Mouse (Mus musculus) central nervous system, embryonic 11.5 days (tissue): Measurements from ENCODE around the gene Mrps21. TPM values are rescaled to one million over a fixed set of nuclear protein-coding genes. Genes with fewer than 3 reads are reported as not detected.

Source experiments
- polyA plus RNA-seq: library from polyadenylated mRNA; depleted of rRNA; stranded (reverse); fragments of >200 nt; gene quantifications from 2 replicates; pipeline ENCODE4 v1.2.3, GENCODE M21; 2012; rRNA removed

Gene Mrps21
- polyA plus RNA-seq: 207 and 387 TPM in 2 replicates

GRCm38 (mm10) chr3:95871392-95871867 is at the start of gene Mrps21:
TSS of gene Mrps21 (minus strand) at chr3:95871519.

DNA sequence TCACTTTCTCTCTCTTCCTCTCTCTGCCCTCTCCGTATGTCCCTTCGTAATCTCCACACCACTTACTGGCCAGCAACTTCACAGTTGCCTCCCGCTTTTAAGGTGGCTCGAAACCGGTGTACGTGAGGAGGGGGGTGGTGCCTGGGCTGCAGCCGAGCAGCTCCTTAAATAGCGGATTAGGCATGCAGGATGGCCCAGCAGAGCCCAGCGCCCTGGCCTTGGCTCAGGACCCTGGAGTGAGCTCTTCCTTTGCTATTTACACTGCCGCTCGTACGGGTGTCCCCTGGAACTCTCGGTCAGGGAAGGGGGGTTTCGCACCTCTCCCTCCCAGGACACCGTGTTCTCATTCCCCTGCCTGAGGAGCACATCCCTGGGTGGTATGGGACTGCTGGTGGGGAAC is 33.2 kb upstream of the Mrps21 start, which contains the start of gene Car14:
Gene Car14 (minus strand): TSS at position 124 of the 400 bp plus-strand sequence.

GRCm38 (mm10) chr3:95893606-95894316 is 22.4 kb upstream of the Mrps21 start, which contains the start of gene Aph1a:
TSS of gene Aph1a (plus strand) at chr3:95893969.

GRCm38 (mm10) chr3:95891211-95892065 is 20.1 kb upstream of the Mrps21 start, which contains the start of gene BC028528:
TSS of gene BC028528 (minus strand) at chr3:95892005.

DNA sequence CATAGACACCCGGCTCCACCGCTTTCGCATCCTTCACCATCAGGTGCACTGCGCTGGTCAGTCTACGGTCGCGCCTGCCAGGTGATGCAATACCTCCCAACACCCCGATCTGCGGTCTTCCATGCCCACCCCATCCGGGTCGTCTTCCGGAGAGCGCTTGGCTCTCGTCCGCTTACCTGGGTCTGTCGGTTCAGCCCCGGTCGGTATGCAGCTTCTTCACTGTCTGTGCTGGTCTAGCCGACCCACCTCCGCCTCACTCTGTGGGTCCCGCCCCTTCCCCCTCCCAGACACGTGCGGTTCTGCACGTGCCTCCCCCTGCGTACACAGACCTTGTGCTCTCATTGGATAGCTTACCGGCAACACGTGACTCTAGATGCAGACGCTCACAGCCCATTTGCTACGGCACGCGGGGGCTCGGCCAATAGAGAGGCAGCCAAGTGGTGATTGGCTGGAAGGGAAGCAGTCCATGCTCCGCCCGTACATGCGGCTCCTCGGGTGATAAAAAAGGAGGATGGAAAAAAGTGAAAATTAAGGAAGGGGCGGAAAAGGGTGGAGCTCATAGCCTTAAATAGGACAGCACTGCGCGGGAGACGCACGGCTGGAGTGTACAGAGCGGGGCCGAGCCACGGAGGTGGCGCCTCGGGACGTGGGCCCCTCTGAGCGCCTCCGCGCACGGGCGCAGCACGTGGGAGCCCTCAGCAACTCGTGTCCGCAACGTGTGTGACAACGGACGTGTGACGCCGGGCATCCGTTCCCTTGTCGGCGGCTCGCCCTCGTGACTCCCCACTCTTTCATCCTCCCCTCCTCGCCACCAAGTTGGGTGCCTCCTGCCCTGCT is 10.9 kb upstream of the Mrps21 start, which contains the start of gene Ciart:
Gene Ciart (minus strand): TSS at position 273 of the 837 bp plus-strand sequence.

DNA sequence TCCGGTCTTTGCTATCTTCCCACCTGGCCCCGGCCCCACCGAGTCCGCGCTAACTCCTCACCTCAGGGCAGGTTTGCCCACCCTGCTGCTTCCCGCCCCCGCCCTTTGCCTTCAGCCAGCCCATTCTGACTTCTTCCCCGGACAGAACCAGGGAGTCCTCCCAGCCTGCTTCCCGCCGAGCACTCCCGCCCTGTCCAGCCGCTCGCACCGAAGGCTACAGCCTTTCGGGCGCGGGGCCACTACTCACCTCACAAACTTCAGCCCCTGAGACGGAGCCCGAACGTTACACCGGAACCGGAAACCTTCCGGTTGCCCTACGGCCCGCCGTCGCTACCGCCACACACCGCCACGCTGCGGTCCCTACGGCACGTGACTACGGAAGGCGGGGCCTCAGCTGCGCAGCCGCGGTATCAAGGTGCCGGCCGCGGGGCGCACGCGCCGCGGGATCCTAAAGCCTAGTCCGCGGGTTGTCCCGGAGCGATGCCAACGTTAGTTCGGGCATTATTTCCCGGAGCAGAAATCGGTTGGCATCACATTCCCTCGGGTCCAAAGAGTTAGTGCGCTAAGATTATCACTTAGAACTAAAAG is 15.7 kb downstream of the Mrps21 start, which contains the start of gene Prpf3:
Gene Prpf3 (minus strand): TSS at position 384 of the 588 bp plus-strand sequence.

DNA sequence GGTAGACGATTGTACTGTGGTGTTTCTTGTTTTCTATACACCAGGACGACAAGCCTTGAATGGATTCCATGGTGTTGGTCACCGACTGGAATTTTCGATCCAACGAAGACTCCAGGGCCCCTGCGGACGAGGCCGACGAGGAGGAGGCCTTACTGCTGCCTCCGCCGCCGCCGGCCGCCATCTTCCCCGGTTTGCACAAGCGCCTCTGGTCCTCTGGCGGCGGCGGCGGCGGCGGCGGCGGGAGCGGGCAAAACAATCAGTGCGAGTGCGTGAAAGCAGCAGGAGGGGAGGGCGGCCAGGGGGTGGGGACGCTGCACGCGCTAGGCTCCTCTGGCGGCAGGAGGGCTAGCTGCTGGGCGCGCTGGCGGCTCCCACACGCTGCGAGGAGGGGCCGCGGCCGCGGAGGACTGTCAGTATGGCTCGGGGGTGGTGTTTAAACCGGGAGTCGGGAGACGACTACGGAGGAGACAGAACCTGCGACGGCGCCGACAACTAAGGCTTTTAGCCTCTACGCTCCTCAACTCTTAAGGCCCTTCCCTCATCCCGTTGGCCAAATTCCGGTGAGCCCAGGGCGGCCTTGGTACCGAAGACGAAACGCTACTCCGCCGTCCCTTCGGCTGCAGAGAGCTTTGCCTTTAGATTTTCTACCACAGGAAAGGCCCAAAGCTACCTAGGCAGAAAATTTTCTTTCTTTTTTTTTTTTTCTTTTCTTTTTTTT is 52.6 kb downstream of the Mrps21 start, which contains the start of gene Rprd2:
Gene Rprd2 (minus strand): TSS at position 293 of the 718 bp plus-strand sequence.

Other genes starting within 250 kb of the Mrps21 start
- 51.9 and 63.0 TPM in 2 replicates for gene Ensa, start 246.5 kb downstream of the Mrps21 start, polyA plus RNA-seq
- 73.5 and 157 TPM in 2 replicates for gene Mcl1, start 212.7 kb downstream of the Mrps21 start, polyA plus RNA-seq
- gene Adamtsl4, start 183.6 kb downstream of the Mrps21 start, polyA plus RNA-seq: 0.30 and 0.42 TPM in 2 replicates
- gene Ecm1, start 131.9 kb downstream of the Mrps21 start, polyA plus RNA-seq: 18.1 and 22.0 TPM in 2 replicates
- gene Tars2, start 111.3 kb downstream of the Mrps21 start, polyA plus RNA-seq: 40.4 and 53.3 TPM in 2 replicates
- gene Rprd2, start 52.7 kb downstream of the Mrps21 start, polyA plus RNA-seq: 23.3 and 36.7 TPM in 2 replicates
- 60.1 and 81.7 TPM in 2 replicates for gene Prpf3, start 15.6 kb downstream of the Mrps21 start, polyA plus RNA-seq
- 3.5 and 4.8 TPM in 2 replicates for gene Ciart, start 10.7 kb upstream of the Mrps21 start, polyA plus RNA-seq
- 5.3 and 10.5 TPM in 2 replicates for gene BC028528, start 20.5 kb upstream of the Mrps21 start, polyA plus RNA-seq
- gene Aph1a, start 22.4 kb upstream of the Mrps21 start, polyA plus RNA-seq: 59.1 and 83.9 TPM in 2 replicates
- gene Car14, start 33.2 kb upstream of the Mrps21 start, polyA plus RNA-seq: 24.4 and 30.8 TPM in 2 replicates
- gene Anp32e, start 57.7 kb upstream of the Mrps21 start, polyA plus RNA-seq: 364 and 2,355 TPM in 2 replicates
- gene Plekho1, start 124.5 kb upstream of the Mrps21 start, polyA plus RNA-seq: 187 and 193 TPM in 2 replicates
- 18.4 and 30.4 TPM in 2 replicates for gene Vps45, start 186.9 kb upstream of the Mrps21 start, polyA plus RNA-seq
- 14.9 and 18.9 TPM in 2 replicates for gene Otud7b, start 233.0 kb upstream of the Mrps21 start, polyA plus RNA-seq